Mouse (Mus musculus) gastrocnemius, postnatal 4 days (tissue): ENCODE measurements at regions not wholly inside any gene's neighbourhood (a gene's known extent, or its start where the extent isn't known, plus 50 kb on each side); places are given as distances from the start of the nearest gene placed in this dataset.

Source experiments
- DNase-seq, 2 experiments: peaks; one replicate each; pipeline ENCODE4 v3.0.0; 2021 to 2022; ENCODE audit warnings: low spot score in 2 of 2, mixed read lengths in 2 of 2

GRCm38 (mm10) chr1:92386752-92387151 lies 86.9 kb downstream of the Ndufa10 start:
- no peak for DNase-seq

- no peak for DNase-seq
Measured at GRCm38 (mm10) chr1:92384945-92385344, 88.7 kb downstream of the Ndufa10 start.

- no peak for DNase-seq
Measured at GRCm38 (mm10) chr1:92383749-92384148, 89.9 kb downstream of the Ndufa10 start.

GRCm38 (mm10) chr1:92379510-92379886 lies 94.2 kb downstream of the Ndufa10 start:
- DNase-seq, result no peak

GRCm38 (mm10) chr1:92378741-92379509 lies 94.7 kb downstream of the Ndufa10 start:
- peak in 1 of 2 experiments; percentile 45 for DNase-seq

GRCm38 (mm10) chr1:92376456-92376855 lies 97.2 kb downstream of the Ndufa10 start:
- no peak for DNase-seq

GRCm38 (mm10) chr1:92372222-92372990 lies 101.3 kb downstream of the Ndufa10 start:
- DNase-seq, result no peak

- DNase-seq, result no peak
Measured at GRCm38 (mm10) chr1:92371357-92371981, 102.2 kb downstream of the Ndufa10 start.

GRCm38 (mm10) chr1:92370842-92371241 lies 102.8 kb downstream of the Ndufa10 start:
- DNase-seq, result no peak

- no peak for DNase-seq
Measured at GRCm38 (mm10) chr1:92369972-92370371, 103.7 kb downstream of the Ndufa10 start.

- no peak for DNase-seq
Measured at GRCm38 (mm10) chr1:92366249-92366648, 107.4 kb downstream of the Ndufa10 start.

GRCm38 (mm10) chr1:92365366-92366075 lies 108.1 kb downstream of the Ndufa10 start:
- no peak for DNase-seq

- no peak for DNase-seq
Measured at GRCm38 (mm10) chr1:92361677-92362076, 112.0 kb downstream of the Ndufa10 start.

GRCm38 (mm10) chr1:92360255-92360654 lies 113.4 kb downstream of the Ndufa10 start:
- peak; percentile 53 to 72 for DNase-seq

- DNase-seq, result no peak
Measured at GRCm38 (mm10) chr1:92359473-92359872, 114.2 kb downstream of the Ndufa10 start.

- DNase-seq, result no peak
Measured at GRCm38 (mm10) chr1:92358758-92359287, 114.8 kb downstream of the Ndufa10 start.

- DNase-seq, result no peak
Measured at GRCm38 (mm10) chr1:92348353-92349005, 125.2 kb downstream of the Ndufa10 start.

GRCm38 (mm10) chr1:92347656-92348055 lies 126.0 kb downstream of the Ndufa10 start:
- no peak for DNase-seq

GRCm38 (mm10) chr1:92343768-92344167 lies 129.9 kb downstream of the Ndufa10 start:
- peak in 1 of 2 experiments; percentile 57 for DNase-seq

GRCm38 (mm10) chr1:92343161-92343598 lies 130.5 kb downstream of the Ndufa10 start:
- no peak for DNase-seq
